Mouse (Mus musculus): ENCODE measurements at regions not wholly inside any gene's neighbourhood (a gene's known extent, or its start where the extent isn't known, plus 50 kb on each side); places are given as distances from the start of the nearest gene placed in this dataset.
A peak's percentile ranks its signal among the peaks of the same experiment; 100 is the strongest.

DNA sequence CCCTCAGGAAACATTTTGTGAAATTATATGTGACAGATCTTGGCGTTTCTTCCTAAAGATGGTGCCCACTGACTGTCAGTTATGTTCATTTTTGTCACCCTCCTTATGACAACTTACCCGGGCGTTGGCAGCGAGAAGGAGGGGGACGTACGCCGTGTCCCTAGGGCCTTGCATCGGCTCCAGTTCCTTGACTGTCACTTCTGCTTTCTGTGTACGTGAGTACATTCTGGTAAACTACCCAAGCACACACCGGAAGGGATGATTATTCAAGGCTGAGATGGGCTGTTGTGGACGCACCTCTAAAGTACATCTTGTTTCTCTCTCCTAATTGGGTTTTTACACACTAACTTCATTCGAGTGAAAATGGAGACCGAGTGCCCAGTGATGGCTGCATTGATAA, 120.2 kb downstream of the Edn3 start:
- H3K4me1 ChIP-seq (replicated peaks; ENCODE audit: control insufficient read depth, insufficient read depth, low read length), result peaks cover 5% of the 10 kb centered on the region; the same call in 1 of the 2 replicates
- no peak overlapping the region for H3K4me2 ChIP-seq (ENCODE audit: low read depth, low read length)
- H3K27ac ChIP-seq (ENCODE audit: low read length), result no peak overlapping the region
- no peak overlapping the region for H3K4me3 ChIP-seq (ENCODE audit: low read length)
- no peaks in the 10 kb centered on the region for H3K9me3 ChIP-seq (ENCODE audit: control insufficient read depth, low read length)
- no peaks in the 10 kb centered on the region for H3K27me3 ChIP-seq (ENCODE audit: control insufficient read depth, insufficient read depth, low read depth, low read length)
- no peak overlapping the region for H3K9ac ChIP-seq (ENCODE audit: low read length)
- no peaks in the 10 kb centered on the region for H3K36me3 ChIP-seq (ENCODE audit: control insufficient read depth, insufficient read depth, low read length)
- no peak for ATAC-seq (ENCODE audit: low read depth)
- WGBS, result 75% methylated on average over 13 of the region's 13 CpGs

DNA sequence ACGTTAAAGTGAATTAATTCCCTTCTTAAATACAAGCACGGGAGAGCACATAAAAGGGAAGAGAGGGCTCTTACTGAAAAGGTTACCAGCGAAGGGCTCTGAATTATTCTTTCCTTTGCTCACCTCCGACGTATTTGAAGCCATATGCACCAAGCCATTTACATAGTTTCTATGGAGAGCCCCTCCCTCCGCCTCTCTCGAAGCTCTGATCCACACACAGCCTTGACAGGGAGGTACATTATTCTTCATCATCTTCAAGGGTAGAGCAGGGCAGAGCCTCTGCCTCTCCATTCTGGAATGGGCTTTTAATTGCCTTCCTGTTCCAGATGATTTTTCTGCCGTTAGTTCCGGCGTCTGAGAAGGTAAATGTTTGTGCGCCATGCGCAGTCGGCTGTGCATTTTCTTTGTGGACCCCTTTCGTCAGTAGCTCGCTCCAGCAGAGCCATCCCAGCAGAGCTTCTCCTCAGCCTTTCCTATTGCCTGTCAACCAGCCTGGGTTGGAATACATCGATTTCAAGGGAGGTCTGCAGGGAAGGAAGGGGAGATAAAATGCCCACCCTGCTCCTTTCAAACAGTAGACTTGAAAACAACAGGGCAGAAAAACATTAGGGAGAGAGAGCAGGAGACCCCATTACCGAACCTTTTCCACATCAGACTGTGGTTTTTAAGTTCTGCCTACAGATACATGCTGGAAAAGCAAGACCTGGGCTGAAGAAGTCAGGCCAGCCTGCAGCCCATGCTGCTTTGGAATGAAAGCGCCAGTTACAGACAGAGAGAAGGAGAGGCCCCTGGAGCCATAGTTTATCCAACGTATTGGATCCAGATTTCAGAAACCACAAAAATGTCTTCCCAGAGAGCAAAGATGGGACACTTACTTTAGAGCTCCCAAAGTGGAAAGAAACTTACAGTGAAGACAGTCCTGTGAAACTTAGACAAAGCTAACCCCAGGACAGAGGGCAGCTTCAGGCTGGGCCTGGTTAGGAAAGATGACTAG, 124.1 kb downstream of the Edn3 start:
- Histone ChIP-seq H3K4me2 (ENCODE audit: low read depth, low read length) (no peak overlapping the region), H3K27ac (ENCODE audit: low read length) (no peak overlapping the region), H3K4me3 (ENCODE audit: low read length) (no peak overlapping the region), H3K9ac (ENCODE audit: low read length) (no peak overlapping the region), H3K36me3 (ENCODE audit: control insufficient read depth, insufficient read depth, low read length) (no peaks in the 10 kb centered on the region), H3K9me3 (ENCODE audit: control insufficient read depth, low read length) (no peaks in the 10 kb centered on the region), H3K27me3 (ENCODE audit: control insufficient read depth, insufficient read depth, low read depth, low read length) (no peaks in the 10 kb centered on the region), H3K4me1 (replicated peaks; ENCODE audit: control insufficient read depth, insufficient read depth, low read length) (no peaks in the 10 kb centered on the region)
- WGBS, result 58% methylated on average over 19 of the region's 19 CpGs
- ATAC-seq (ENCODE audit: low read depth), result no peak

DNA sequence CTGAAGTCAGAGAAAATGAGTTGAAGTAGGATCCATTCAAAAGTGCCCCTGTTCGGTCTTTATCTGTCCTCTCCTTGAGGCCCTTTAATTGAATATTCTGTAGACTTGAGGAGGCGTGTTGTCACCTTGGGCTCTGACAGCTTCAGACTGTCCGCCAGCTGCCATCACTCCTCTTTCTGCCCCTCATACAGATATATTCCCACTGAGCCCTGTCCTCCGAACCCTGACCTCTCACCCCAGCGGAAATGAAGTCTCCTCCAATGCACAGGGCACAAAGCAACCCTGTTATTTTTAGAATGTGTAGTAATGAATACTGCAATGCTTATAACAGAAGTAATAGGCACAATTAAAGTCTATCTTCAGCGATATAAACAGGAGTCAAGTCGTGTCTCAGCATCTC, 117.4 kb upstream of the Gm14444 start:
- Histone ChIP-seq H3K4me3 (ENCODE audit: low read length) (no peak overlapping the region), H3K4me2 (ENCODE audit: low read depth, low read length) (no peak overlapping the region), H3K9me3 (ENCODE audit: control insufficient read depth, low read length) (no peaks in the 10 kb centered on the region), H3K27ac (ENCODE audit: low read length) (no peak overlapping the region), H3K36me3 (ENCODE audit: control insufficient read depth, insufficient read depth, low read length) (no peaks in the 10 kb centered on the region), H3K4me1 (replicated peaks; ENCODE audit: control insufficient read depth, insufficient read depth, low read length) (no peaks in the 10 kb centered on the region), H3K27me3 (ENCODE audit: control insufficient read depth, insufficient read depth, low read depth, low read length) (no peaks in the 10 kb centered on the region), H3K9ac (ENCODE audit: low read length) (no peak overlapping the region)
- ATAC-seq (ENCODE audit: low read depth), result peak; percentile 66
- WGBS, result 47% methylated on average over 7 of the region's 7 CpGs

DNA sequence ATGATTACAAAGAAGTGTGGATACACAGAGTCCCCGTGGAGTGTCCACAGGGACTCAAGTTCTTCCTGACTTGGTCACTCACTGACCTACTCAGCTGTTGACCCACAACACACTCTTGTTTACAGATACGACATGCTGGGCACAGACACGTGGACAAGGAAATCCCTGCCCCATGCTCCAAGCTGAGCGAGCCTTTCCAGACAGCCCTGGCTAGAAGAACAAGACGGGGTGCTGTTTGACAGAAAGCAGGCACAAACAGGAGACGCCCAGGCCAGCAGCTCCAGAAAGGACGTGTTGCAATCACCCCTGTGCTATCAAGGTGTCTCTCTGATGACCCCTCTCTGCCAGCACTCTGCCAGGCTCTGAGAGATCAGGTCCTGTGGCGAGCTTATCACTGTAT, 112.6 kb upstream of the Gm14444 start:
- WGBS, result 35% methylated on average over 8 of the region's 8 CpGs
- no peak overlapping the region for H3K4me2 ChIP-seq (ENCODE audit: low read depth, low read length)
- H3K9me3 ChIP-seq (ENCODE audit: control insufficient read depth, low read length), result no peaks in the 10 kb centered on the region
- H3K9ac ChIP-seq (ENCODE audit: low read length), result no peak overlapping the region
- H3K36me3 ChIP-seq (ENCODE audit: control insufficient read depth, insufficient read depth, low read length), result no peaks in the 10 kb centered on the region
- H3K4me1 ChIP-seq (replicated peaks; ENCODE audit: control insufficient read depth, insufficient read depth, low read length), result no peaks in the 10 kb centered on the region
- ATAC-seq (ENCODE audit: low read depth), result no peak
- no peaks in the 10 kb centered on the region for H3K27me3 ChIP-seq (ENCODE audit: control insufficient read depth, insufficient read depth, low read depth, low read length)
- no peak overlapping the region for H3K27ac ChIP-seq (ENCODE audit: low read length)
- H3K4me3 ChIP-seq (ENCODE audit: low read length), result no peak overlapping the region

DNA sequence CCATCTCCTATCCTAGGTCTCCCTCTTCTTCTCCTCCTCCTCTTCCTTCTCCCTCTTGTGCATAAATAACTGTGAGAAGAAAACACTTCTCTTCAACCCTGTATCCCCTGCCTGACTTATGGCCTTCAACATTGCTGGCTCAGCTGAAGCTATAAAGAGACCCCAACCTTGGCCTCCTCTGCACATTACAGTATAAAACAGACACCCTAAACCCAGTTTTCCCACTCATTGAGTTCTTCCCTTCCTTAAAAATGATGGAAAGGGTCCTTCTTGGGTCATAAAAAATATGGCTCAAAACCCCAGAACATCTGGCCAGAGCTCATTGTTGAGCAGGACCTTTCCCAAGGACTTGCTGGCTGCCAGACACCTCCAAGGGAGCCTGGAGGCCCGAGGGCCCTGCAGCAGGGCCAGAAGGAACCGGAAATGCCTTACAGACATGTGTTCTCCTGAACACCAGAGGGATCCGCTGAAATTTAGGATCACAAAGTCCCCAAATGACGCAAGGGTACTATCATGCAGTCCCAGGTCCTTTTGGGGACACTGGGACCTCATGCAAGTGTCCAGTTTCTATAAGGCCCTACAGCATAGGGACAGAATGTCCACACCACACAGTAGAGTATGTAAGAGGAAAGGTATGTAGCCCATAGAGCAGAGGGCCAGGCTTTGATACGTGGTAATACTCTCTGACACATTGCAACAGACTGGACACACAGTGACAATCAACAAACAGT, 109.9 kb upstream of the Gm14444 start:
- no peaks in the 10 kb centered on the region for H3K4me1 ChIP-seq (replicated peaks; ENCODE audit: control insufficient read depth, insufficient read depth, low read length)
- H3K36me3 ChIP-seq (ENCODE audit: control insufficient read depth, insufficient read depth, low read length), result no peaks in the 10 kb centered on the region
- H3K9me3 ChIP-seq (ENCODE audit: control insufficient read depth, low read length), result no peaks in the 10 kb centered on the region
- no peak overlapping the region for H3K9ac ChIP-seq (ENCODE audit: low read length)
- WGBS, result 63% methylated on average over 5 of the region's 5 CpGs
- H3K27ac ChIP-seq (ENCODE audit: low read length), result no peak overlapping the region; the same call in 1 of the 2 replicates
- H3K4me2 ChIP-seq (ENCODE audit: low read depth, low read length), result no peak overlapping the region
- no peak overlapping the region for H3K4me3 ChIP-seq (ENCODE audit: low read length)
- ATAC-seq (ENCODE audit: low read depth), result peak; percentile 41
- no peaks in the 10 kb centered on the region for H3K27me3 ChIP-seq (ENCODE audit: control insufficient read depth, insufficient read depth, low read depth, low read length)

DNA sequence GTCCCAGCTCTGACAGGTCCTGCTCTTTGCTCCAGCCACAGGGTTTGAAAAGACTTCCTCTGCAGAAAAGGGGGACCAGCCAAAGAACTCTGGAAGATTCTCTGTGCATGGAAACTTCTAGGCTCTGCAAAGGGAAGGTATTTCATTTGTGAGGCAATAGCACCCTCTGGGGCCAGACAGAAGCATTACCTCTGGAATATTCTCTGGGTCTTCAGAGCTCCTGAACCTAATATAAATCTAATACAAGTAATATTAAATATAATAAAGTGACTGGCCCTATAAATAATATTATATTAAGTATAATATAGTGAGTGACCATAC, 109.4 kb upstream of the Gm14444 start:
- Histone ChIP-seq H3K9me3 (ENCODE audit: control insufficient read depth, low read length) (no peaks in the 10 kb centered on the region), H3K4me3 (ENCODE audit: low read length) (no peak overlapping the region), H3K36me3 (ENCODE audit: control insufficient read depth, insufficient read depth, low read length) (no peaks in the 10 kb centered on the region), H3K4me2 (ENCODE audit: low read depth, low read length) (no peak overlapping the region), H3K27me3 (ENCODE audit: control insufficient read depth, insufficient read depth, low read depth, low read length) (no peaks in the 10 kb centered on the region), H3K4me1 (replicated peaks; ENCODE audit: control insufficient read depth, insufficient read depth, low read length) (no peaks in the 10 kb centered on the region), H3K9ac (ENCODE audit: low read length) (no peak overlapping the region), H3K27ac (ENCODE audit: low read length) (no peak overlapping the region)
- peak; percentile 48 for ATAC-seq (ENCODE audit: low read depth)

DNA sequence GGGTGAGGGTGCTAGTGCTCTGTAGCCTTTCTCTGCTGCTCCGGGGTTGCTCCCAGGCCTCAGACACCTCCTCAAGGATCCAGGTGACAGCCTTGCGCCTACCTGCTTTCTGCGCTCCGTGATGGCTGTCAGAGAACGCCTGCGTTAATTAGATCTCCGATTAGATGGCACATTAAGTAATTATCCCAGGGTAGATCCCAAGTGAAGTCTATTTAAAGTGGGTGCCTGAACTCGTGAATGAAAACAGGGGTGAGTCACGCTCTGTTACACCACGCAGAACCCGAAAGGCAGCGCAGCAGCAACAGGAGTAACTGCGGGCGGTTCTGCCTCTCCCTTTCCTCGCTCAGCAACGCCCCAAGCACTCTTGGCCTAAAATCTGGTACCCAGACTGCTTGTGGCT, 108.2 kb upstream of the Gm14444 start:
- H3K4me3 ChIP-seq (ENCODE audit: low read length), result no peak overlapping the region
- no peaks in the 10 kb centered on the region for H3K9me3 ChIP-seq (ENCODE audit: control insufficient read depth, low read length)
- H3K27ac ChIP-seq (ENCODE audit: low read length), result no peak overlapping the region
- no peaks in the 10 kb centered on the region for H3K27me3 ChIP-seq (ENCODE audit: control insufficient read depth, insufficient read depth, low read depth, low read length)
- 87% methylated on average over 16 of the region's 16 CpGs for WGBS
- no peak for ATAC-seq (ENCODE audit: low read depth)
- no peak overlapping the region for H3K9ac ChIP-seq (ENCODE audit: low read length)
- no peaks in the 10 kb centered on the region for H3K36me3 ChIP-seq (ENCODE audit: control insufficient read depth, insufficient read depth, low read length)
- no peaks in the 10 kb centered on the region for H3K4me1 ChIP-seq (replicated peaks; ENCODE audit: control insufficient read depth, insufficient read depth, low read length)
- H3K4me2 ChIP-seq (ENCODE audit: low read depth, low read length), result no peak overlapping the region

DNA sequence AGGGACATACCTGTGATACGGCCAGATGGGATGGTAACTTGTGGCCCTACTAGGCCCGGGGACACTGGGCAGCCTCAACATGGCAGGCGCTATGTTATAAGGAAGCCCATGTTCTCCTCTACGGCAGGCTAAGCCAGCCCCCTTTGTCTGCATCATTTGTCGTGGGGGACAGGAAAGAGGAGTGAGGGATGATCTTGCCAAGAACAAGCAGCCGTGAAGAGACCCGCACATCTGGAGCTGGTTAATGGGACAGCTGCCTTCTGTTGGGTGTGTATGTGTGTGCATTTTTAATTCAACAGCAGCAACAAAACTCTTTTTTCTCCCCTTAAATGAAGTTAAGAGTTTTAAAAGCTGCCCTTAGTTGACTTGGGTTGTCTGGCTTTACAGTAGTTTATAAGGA, 106.4 kb upstream of the Gm14444 start:
- no peak for ATAC-seq (ENCODE audit: low read depth)
- H3K9me3 ChIP-seq (ENCODE audit: control insufficient read depth, low read length), result no peaks in the 10 kb centered on the region
- H3K36me3 ChIP-seq (ENCODE audit: control insufficient read depth, insufficient read depth, low read length), result no peaks in the 10 kb centered on the region
- WGBS, result 56% methylated on average over 7 of the region's 7 CpGs
- no peak overlapping the region for H3K4me2 ChIP-seq (ENCODE audit: low read depth, low read length)
- H3K9ac ChIP-seq (ENCODE audit: low read length), result no peak overlapping the region
- no peaks in the 10 kb centered on the region for H3K4me1 ChIP-seq (replicated peaks; ENCODE audit: control insufficient read depth, insufficient read depth, low read length)
- no peaks in the 10 kb centered on the region for H3K27me3 ChIP-seq (ENCODE audit: control insufficient read depth, insufficient read depth, low read depth, low read length)
- no peak overlapping the region for H3K27ac ChIP-seq (ENCODE audit: low read length)
- H3K4me3 ChIP-seq (ENCODE audit: low read length), result no peak overlapping the region

DNA sequence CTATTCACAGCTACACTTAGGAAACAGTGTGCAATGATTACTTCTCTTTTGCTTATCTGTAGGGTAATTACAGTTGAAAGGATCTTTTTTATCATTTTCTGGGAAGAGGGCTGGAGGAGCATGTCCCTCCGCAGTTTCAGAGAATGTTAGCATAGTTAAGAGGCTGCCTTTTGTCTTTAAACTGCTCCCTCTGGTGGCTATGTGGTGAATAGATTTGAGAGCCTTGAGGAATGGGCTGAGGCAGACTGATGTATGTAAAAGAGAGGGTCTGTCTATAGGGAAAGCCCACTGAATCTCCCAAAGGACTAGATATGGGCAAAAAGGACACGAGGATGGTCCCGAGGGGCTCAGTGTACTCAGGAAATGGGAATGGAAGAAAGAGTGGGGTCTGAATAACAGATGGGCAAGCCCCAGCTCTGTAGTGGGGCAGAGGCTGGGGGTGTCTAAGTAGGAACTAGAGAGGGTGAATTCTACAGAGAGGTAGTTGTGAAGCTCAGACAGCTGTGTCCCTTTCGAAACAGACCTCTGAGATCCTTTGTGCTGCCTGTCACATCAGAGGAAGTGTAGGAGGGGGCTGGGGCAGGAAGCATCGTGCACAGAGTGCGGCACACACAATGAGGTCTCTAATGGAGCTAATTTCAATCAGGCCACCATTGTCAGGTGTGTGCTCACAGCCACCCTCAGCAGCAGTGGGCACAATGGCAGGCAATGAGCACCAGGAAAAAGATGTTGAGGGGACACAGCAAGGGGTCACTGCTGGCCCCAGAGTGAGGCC, 104.0 kb upstream of the Gm14444 start:
- Histone ChIP-seq H3K4me1 (replicated peaks; ENCODE audit: control insufficient read depth, insufficient read depth, low read length) (no peaks in the 10 kb centered on the region), H3K9ac (ENCODE audit: low read length) (no peak overlapping the region), H3K27ac (ENCODE audit: low read length) (no peak overlapping the region), H3K4me3 (ENCODE audit: low read length) (no peak overlapping the region), H3K36me3 (ENCODE audit: control insufficient read depth, insufficient read depth, low read length) (no peaks in the 10 kb centered on the region), H3K4me2 (ENCODE audit: low read depth, low read length) (no peak overlapping the region), H3K27me3 (ENCODE audit: control insufficient read depth, insufficient read depth, low read depth, low read length) (no peaks in the 10 kb centered on the region), H3K9me3 (ENCODE audit: control insufficient read depth, low read length) (no peaks in the 10 kb centered on the region)
- peak; percentile 73 for ATAC-seq (ENCODE audit: low read depth)
- WGBS, result 43% methylated on average over 6 of the region's 6 CpGs

Data from lung, embryonic 16.5 days (tissue).